Mouse (Mus musculus): ENCODE data around the gene Dixdc1. TPM values are rescaled to one million over a fixed set of nuclear protein-coding genes. Genes with fewer than 3 reads are reported as not detected.

Dixdc1 gene
- total RNA-seq (2017): 0.12 TPM in 1 of 2 replicates, not detected in the other

GRCm38 (mm10) chr9:50738914-50739870 lies at the start of gene Dixdc1:
Dixdc1 (minus strand) TSS chr9:50739517.
- ATAC-seq (ENCODE audit: extremely low read depth, insufficient number of reproducible peaks, low FRiP score, poor library complexity, severe bottlenecking): peak; percentile 63

- peak; percentile 66; the same call in 1 of the 2 replicates for ATAC-seq (ENCODE audit: extremely low read depth, insufficient number of reproducible peaks, low FRiP score, poor library complexity, severe bottlenecking)
Measured at GRCm38 (mm10) chr9:50782155-50782554, 42.8 kb upstream of the Dixdc1 start.

GRCm38 (mm10) chr9:50776162-50776760 lies 36.9 kb upstream of the Dixdc1 start:
- no peak for ATAC-seq (ENCODE audit: extremely low read depth, insufficient number of reproducible peaks, low FRiP score, poor library complexity, severe bottlenecking)

GRCm38 (mm10) chr9:50775662-50776126 lies 36.4 kb upstream of the Dixdc1 start:
- ATAC-seq (ENCODE audit: extremely low read depth, insufficient number of reproducible peaks, low FRiP score, poor library complexity, severe bottlenecking): no peak

- ATAC-seq (ENCODE audit: extremely low read depth, insufficient number of reproducible peaks, low FRiP score, poor library complexity, severe bottlenecking): peak; percentile 77
Measured at GRCm38 (mm10) chr9:50774991-50775612, 35.8 kb upstream of the Dixdc1 start, which contains the start of the genes Alg9 and 1110032A03Rik. Alg9 (plus strand) TSS chr9:50775019. 1110032A03Rik (minus strand) TSS chr9:50775520.

- peak; percentile 33; the same call in 1 of the 2 replicates for ATAC-seq (ENCODE audit: extremely low read depth, insufficient number of reproducible peaks, low FRiP score, poor library complexity, severe bottlenecking)
Measured at GRCm38 (mm10) chr9:50774026-50774462, 34.7 kb upstream of the Dixdc1 start.

GRCm38 (mm10) chr9:50770011-50770410 lies 30.7 kb upstream of the Dixdc1 start:
- ATAC-seq (ENCODE audit: extremely low read depth, insufficient number of reproducible peaks, low FRiP score, poor library complexity, severe bottlenecking): no peak

- peak; percentile 93 for ATAC-seq (ENCODE audit: extremely low read depth, insufficient number of reproducible peaks, low FRiP score, poor library complexity, severe bottlenecking)
Measured at GRCm38 (mm10) chr9:50768107-50769002, 29.0 kb upstream of the Dixdc1 start, which contains the start of gene Fdxacb1. Fdxacb1 (plus strand) TSS chr9:50768236.

- ATAC-seq (ENCODE audit: extremely low read depth, insufficient number of reproducible peaks, low FRiP score, poor library complexity, severe bottlenecking): no peak
Measured at GRCm38 (mm10) chr9:50767531-50768106, 28.3 kb upstream of the Dixdc1 start.

- no peak for ATAC-seq (ENCODE audit: extremely low read depth, insufficient number of reproducible peaks, low FRiP score, poor library complexity, severe bottlenecking)
Measured at GRCm38 (mm10) chr9:50763331-50763730, 24.0 kb upstream of the Dixdc1 start.

- ATAC-seq (ENCODE audit: extremely low read depth, insufficient number of reproducible peaks, low FRiP score, poor library complexity, severe bottlenecking): no peak
Measured at GRCm38 (mm10) chr9:50761520-50762243, 22.4 kb upstream of the Dixdc1 start.

GRCm38 (mm10) chr9:50756711-50757110 lies 17.4 kb upstream of the Dixdc1 start:
- no peak for ATAC-seq (ENCODE audit: extremely low read depth, insufficient number of reproducible peaks, low FRiP score, poor library complexity, severe bottlenecking)

GRCm38 (mm10) chr9:50753947-50754346 lies 14.6 kb upstream of the Dixdc1 start:
- no peak for ATAC-seq (ENCODE audit: extremely low read depth, insufficient number of reproducible peaks, low FRiP score, poor library complexity, severe bottlenecking)

- ATAC-seq (ENCODE audit: extremely low read depth, insufficient number of reproducible peaks, low FRiP score, poor library complexity, severe bottlenecking): 0 out of 2 replicates have a peak, but pooled peaks have one; percentile 13
Measured at GRCm38 (mm10) chr9:50752784-50753615, 13.7 kb upstream of the Dixdc1 start.

- no peak for ATAC-seq (ENCODE audit: extremely low read depth, insufficient number of reproducible peaks, low FRiP score, poor library complexity, severe bottlenecking)
Measured at GRCm38 (mm10) chr9:50752054-50752602, 12.8 kb upstream of the Dixdc1 start, which contains the start of gene Hspb2. Hspb2 (minus strand) TSS chr9:50752354.

- no peak for ATAC-seq (ENCODE audit: extremely low read depth, insufficient number of reproducible peaks, low FRiP score, poor library complexity, severe bottlenecking)
Measured at GRCm38 (mm10) chr9:50751323-50751722, 12.0 kb upstream of the Dixdc1 start, which contains the start of gene Cryab. Cryab (plus strand) TSS chr9:50751325.

Data from neutrophil, adult 5-6 weeks (primary cell).